7 mouse cellular contexts compared by ENCODE assay signal in genomic region chr7:19557982-19558900, GRCm38 (mm10). TPM values are rescaled to one million over a fixed set of nuclear protein-coding genes. Genes with fewer than 3 reads are reported as not detected.
A peak's percentile ranks its signal among the peaks of the same experiment; 100 is the strongest.
DNase-seq lines count a peak whose midpoint lies in the region; ATAC-seq lines count a peak whose summit lies in the region.

No protein-coding gene starts in this region.

- peaks cover 34% of the 10 kb centered on the region for H3K36me3 ChIP-seq in kidney, embryonic 15.5 days
- peaks cover 76% of the 10 kb centered on the region for H3K36me3 ChIP-seq in erythroblast, embryonic 14.5 days (ENCODE audit: control insufficient read depth)
- peaks cover 36% of the 10 kb centered on the region for H3K36me3 ChIP-seq in midbrain, embryonic 13.5 days

- H3K4me3 ChIP-seq in kidney, embryonic 15.5 days (replicated peaks), result no peak overlapping the region
- peak overlapping the region; percentile 90 for H3K4me3 ChIP-seq in erythroblast, embryonic 14.5 days (replicated peaks)
- H3K4me3 ChIP-seq in midbrain, embryonic 13.5 days (replicated peaks), result 0 out of 2 replicates have a peak overlapping the region, but pooled peaks have one; percentile 4

- WGBS in kidney, embryonic 15.5 days, result 92% methylated on average over 6 of the region's 6 CpGs
- WGBS in midbrain, embryonic 13.5 days, result 97% methylated on average over 6 of the region's 6 CpGs

- DNase-seq in kidney, postnatal 36 days, result peak; percentile 30 to 42
- DNase-seq in heart, postnatal 4 days, result peak; percentile 66
- DNase-seq in cerebellum, adult 8-10 months, result no peak

- ATAC-seq in kidney, embryonic 15.5 days (replicated peaks; ENCODE audit: low FRiP score), result no peak
- ATAC-seq in midbrain, embryonic 13.5 days, result no peak
- no peak for ATAC-seq in granulocyte monocyte progenitor cell, adult 5-6 weeks (replicated peaks; ENCODE audit: poor library complexity, severe bottlenecking)

- H3K4me1 ChIP-seq in kidney, embryonic 15.5 days, result peaks cover 42% of the 10 kb centered on the region
- H3K4me1 ChIP-seq in erythroblast, embryonic 14.5 days (ENCODE audit: control insufficient read depth), result peaks cover 81% of the 10 kb centered on the region
- H3K4me1 ChIP-seq in midbrain, embryonic 13.5 days (replicated peaks), result peaks cover 52% of the 10 kb centered on the region

- H3K9me3 ChIP-seq in kidney, embryonic 15.5 days (replicated peaks), result no peaks in the 10 kb centered on the region
- no peaks in the 10 kb centered on the region for H3K9me3 ChIP-seq in erythroblast, embryonic 14.5 days (ENCODE audit: control insufficient read depth, low read length)
- no peaks in the 10 kb centered on the region for H3K9me3 ChIP-seq in midbrain, embryonic 13.5 days

- H3K27ac ChIP-seq in kidney, embryonic 15.5 days, result no peak overlapping the region
- no peak overlapping the region for H3K27ac ChIP-seq in midbrain, embryonic 13.5 days

- H3K27me3 ChIP-seq in kidney, embryonic 15.5 days, result no peaks in the 10 kb centered on the region
- H3K27me3 ChIP-seq in erythroblast, embryonic 14.5 days (ENCODE audit: control insufficient read depth), result no peaks in the 10 kb centered on the region
- H3K27me3 ChIP-seq in midbrain, embryonic 13.5 days, result no peaks in the 10 kb centered on the region

- H3K9ac ChIP-seq in kidney, embryonic 15.5 days, result no peak overlapping the region
- peak overlapping the region; percentile 97; the same call in 1 of the 2 replicates for H3K9ac ChIP-seq in midbrain, embryonic 13.5 days (replicated peaks)

- H3K4me2 ChIP-seq in kidney, embryonic 15.5 days, result no peak overlapping the region
- H3K4me2 ChIP-seq in midbrain, embryonic 13.5 days (replicated peaks), result peak overlapping the region; percentile 99

RNA-seq across cellular contexts. Expression of gene Ppp1r37, which starts 4.6 kb away (rescaled TPM):
- 21.3 and 24.4 TPM in 2 replicates for polyA plus RNA-seq in kidney, embryonic 15.5 days (2015; fragmentation: Nextera tagmentation; extraction: Ambion mirVana)
- 26.4 and 32.4 TPM in 2 replicates for polyA plus RNA-seq in erythroblast, embryonic 14.5 days (2012)
- 10 to 100 TPM; 45.4 to 45.6 TPM for total RNA-seq in heart, postnatal 4 days (2021)
- 25.7 and 37.0 TPM in 2 replicates for polyA plus RNA-seq in midbrain, embryonic 13.5 days (2015; fragmentation: Nextera tagmentation; extraction: Ambion mirVana)
- 29.7 and 32.3 TPM in 2 replicates for total RNA-seq in granulocyte monocyte progenitor cell, adult 5-6 weeks (2014; fragmentation: Nextera tagmentation)
- 11.9 and 17.8 TPM in 2 replicates for total RNA-seq in granulocyte monocyte progenitor cell, adult 5-6 weeks (2017)

RNA-seq across cellular contexts. Expression of gene Zfp296, which starts 18.8 kb away (rescaled TPM):
- polyA plus RNA-seq in kidney, embryonic 15.5 days (2015; fragmentation: Nextera tagmentation; extraction: Ambion mirVana), result 0.55 and 0.66 TPM in 2 replicates
- 0.14 and 0.16 TPM in 2 replicates for polyA plus RNA-seq in erythroblast, embryonic 14.5 days (2012)
- total RNA-seq in heart, postnatal 4 days (2021), result under 1 TPM in 1 of 2 experiments, not detected in 1; 0.17 TPM
- 0.26 and 0.31 TPM in 2 replicates for polyA plus RNA-seq in midbrain, embryonic 13.5 days (2015; fragmentation: Nextera tagmentation; extraction: Ambion mirVana)
- 3.9 and 7.0 TPM in 2 replicates for total RNA-seq in granulocyte monocyte progenitor cell, adult 5-6 weeks (2014; fragmentation: Nextera tagmentation)
- 3.8 and 3.9 TPM in 2 replicates for total RNA-seq in granulocyte monocyte progenitor cell, adult 5-6 weeks (2017)

RNA-seq across cellular contexts. Expression of gene Gemin7, which starts 19.2 kb away (rescaled TPM):
- 148 and 161 TPM in 2 replicates for polyA plus RNA-seq in kidney, embryonic 15.5 days (2015; fragmentation: Nextera tagmentation; extraction: Ambion mirVana)
- 12.9 and 13.5 TPM in 2 replicates for polyA plus RNA-seq in erythroblast, embryonic 14.5 days (2012)
- total RNA-seq in heart, postnatal 4 days (2021), result 10 to 100 TPM; 55.3 to 61.1 TPM
- 134 and 138 TPM in 2 replicates for polyA plus RNA-seq in midbrain, embryonic 13.5 days (2015; fragmentation: Nextera tagmentation; extraction: Ambion mirVana)
- 66.1 and 70.9 TPM in 2 replicates for total RNA-seq in granulocyte monocyte progenitor cell, adult 5-6 weeks (2014; fragmentation: Nextera tagmentation)
- 37.8 and 44.3 TPM in 2 replicates for total RNA-seq in granulocyte monocyte progenitor cell, adult 5-6 weeks (2017)

RNA-seq across cellular contexts. Expression of gene Nkpd1, which starts 40.6 kb away (rescaled TPM):
- polyA plus RNA-seq in kidney, embryonic 15.5 days (2015; fragmentation: Nextera tagmentation; extraction: Ambion mirVana), result 0.10 and 0.15 TPM in 2 replicates
- polyA plus RNA-seq in erythroblast, embryonic 14.5 days (2012), result 0.02 TPM in 1 of 2 replicates, not detected in the other
- total RNA-seq in heart, postnatal 4 days (2021), result not detected
- polyA plus RNA-seq in midbrain, embryonic 13.5 days (2015; fragmentation: Nextera tagmentation; extraction: Ambion mirVana), result 0.08 and 0.11 TPM in 2 replicates
- not detected in 2 replicates for total RNA-seq in granulocyte monocyte progenitor cell, adult 5-6 weeks (2014; fragmentation: Nextera tagmentation)
- not detected in 2 replicates for total RNA-seq in granulocyte monocyte progenitor cell, adult 5-6 weeks (2017)

RNA-seq across cellular contexts. Expression of gene Clasrp, which starts 46.0 kb away (rescaled TPM):
- polyA plus RNA-seq in kidney, embryonic 15.5 days (2015; fragmentation: Nextera tagmentation; extraction: Ambion mirVana), result 50.6 and 58.6 TPM in 2 replicates
- 10.2 and 11.9 TPM in 2 replicates for polyA plus RNA-seq in erythroblast, embryonic 14.5 days (2012)
- 10 to 100 TPM; 33.0 to 33.7 TPM for total RNA-seq in heart, postnatal 4 days (2021)
- 54.0 and 65.0 TPM in 2 replicates for polyA plus RNA-seq in midbrain, embryonic 13.5 days (2015; fragmentation: Nextera tagmentation; extraction: Ambion mirVana)
- total RNA-seq in granulocyte monocyte progenitor cell, adult 5-6 weeks (2014; fragmentation: Nextera tagmentation), result 24.2 and 40.8 TPM in 2 replicates
- total RNA-seq in granulocyte monocyte progenitor cell, adult 5-6 weeks (2017), result 19.6 TPM in 2 replicates
